Mouse (Mus musculus) kidney, embryonic 16.5 days (tissue): ENCODE measurements around the gene Fam110c. TPM values are rescaled to one million over a fixed set of nuclear protein-coding genes. Genes with fewer than 3 reads are reported as not detected.
"Not testable (repeated sequence)": the region's sequence is repeated elsewhere in the genome, so short reads cannot be mapped to it uniquely, and the experiment has no call there.

Source experiments
- ATAC-seq: fragments of 200-750 bp; cut with Nextera tagmentation; 2 replicates; pipeline ENCODE4 v1.8.0; 2017; ENCODE audit warnings: moderate TSS enrichment; ENCODE audit not compliant: low FRiP score, low TSS enrichment
- H3K27ac ChIP-seq: fragments of 300-500 bp; sonication (generic); 2 replicates; pipeline ENCODE4 v1.5.1; 2014; ENCODE audit warnings: low read length
- H3K27me3 ChIP-seq: fragments of 300-500 bp; sonication (generic); 2 replicates; pipeline ENCODE4 v1.6.1; 2014; ENCODE audit warnings: low read length, control low read depth, mixed read lengths; ENCODE audit not compliant: insufficient read depth
- H3K36me3 ChIP-seq: fragments of 300-500 bp; sonication (generic); 2 replicates; pipeline ENCODE4 v1.6.1; 2014; ENCODE audit warnings: low read length, control low read depth, mixed read lengths; ENCODE audit not compliant: insufficient read depth
- H3K4me1 ChIP-seq: fragments of 300-500 bp; sonication (generic); 2 replicates; pipeline ENCODE4 v1.6.1; 2014; ENCODE audit warnings: low read length, control low read depth, mixed read lengths; ENCODE audit not compliant: insufficient read depth
- H3K4me2 ChIP-seq: fragments of 300-500 bp; sonication (generic); replicated peaks from 2 replicates; pipeline ENCODE4 v1.6.1; 2014; ENCODE audit warnings: low read depth, low read length
- H3K4me3 ChIP-seq: fragments of 300-500 bp; sonication (generic); 2 replicates; pipeline ENCODE4 v1.5.1; 2014; ENCODE audit warnings: mild to moderate bottlenecking, low read length
- H3K9ac ChIP-seq: fragments of 300-500 bp; sonication (generic); replicated peaks from 2 replicates; pipeline ENCODE4 v1.6.1; 2014; ENCODE audit warnings: low read length
- H3K9me3 ChIP-seq: fragments of 300-500 bp; sonication (generic); 2 replicates; pipeline ENCODE4 v1.6.1; 2016; ENCODE audit warnings: low read length, control low read depth
- WGBS: fragments of 180-500 bp; shearing (Covaris S2); extraction: QIAGEN DNeasy Blood & Tissue Kit; methylation state at CpG from one replicate; pipeline ENCODE4 v1.1.7; 2014; 5-methylcytosine and 5-hydroxymethylcytosine counted together
- polyA plus RNA-seq: library from polyadenylated mRNA; unstranded; fragments of >200 nt; fragmentation: Nextera tagmentation; extraction: Ambion mirVana; gene quantifications from 2 replicates; pipeline ENCODE4 v1.2.1, GENCODE M21; 2015

Fam110c gene
- 5.9 and 6.7 TPM in 2 replicates for polyA plus RNA-seq

GRCm38 (mm10) chr12:31073412-31074354 is at the start of gene Fam110c:
Gene Fam110c (plus strand): TSS chr12:31073861.
- Histone ChIP-seq H3K36me3 (no peaks in the 10 kb centered on the region), H3K27ac (peak within 1 kb of the TSS; percentile 82), H3K4me1 (peaks cover 11% of the 10 kb centered on the region; the same call in 1 of the 2 replicates), H3K4me3 (peak within 1 kb of the TSS; percentile 70), H3K9me3 (no peaks in the 10 kb centered on the region), H3K27me3 (peaks cover 34% of the 10 kb centered on the region), H3K4me2 (peak within 1 kb of the TSS; percentile 95), H3K9ac (peak within 1 kb of the TSS; percentile 77)
- WGBS, result 2% methylated on average over 50 of the region's 50 CpGs
- ATAC-seq, result peak; percentile 89

GRCm38 (mm10) chr12:31026423-31026822 is 47.2 kb upstream of the Fam110c start:
- Histone ChIP-seq H3K36me3 (no peaks in the 10 kb centered on the region), H3K4me1 (peaks cover 3% of the 10 kb centered on the region; the same call in 1 of the 2 replicates), H3K9ac (no peak overlapping the region), H3K9me3 (peaks cover 5% of the 10 kb centered on the region; the same call in 1 of the 2 replicates), H3K4me2 (no peak overlapping the region; the same call in 1 of the 2 replicates), H3K27ac (no peak overlapping the region), H3K4me3 (no peak overlapping the region), H3K27me3 (no peaks in the 10 kb centered on the region)
- ATAC-seq, result peak; percentile 83; the same call in 1 of the 2 replicates
- WGBS, result 17% methylated on average over 7 of the region's 7 CpGs

- Histone ChIP-seq H3K4me2 (no peak overlapping the region), H3K27ac (no peak overlapping the region), H3K36me3 (no peaks in the 10 kb centered on the region), H3K9ac (no peak overlapping the region), H3K4me1 (no peaks in the 10 kb centered on the region), H3K4me3 (no peak overlapping the region), H3K9me3 (no peaks in the 10 kb centered on the region), H3K27me3 (no peaks in the 10 kb centered on the region)
- 86% methylated on average over 4 of the region's 4 CpGs for WGBS
- no peak for ATAC-seq
These were observed 21.6 kb upstream of the Fam110c start for GRCm38 (mm10) chr12:31052066-31052465.

- 0 out of 2 replicates have a peak, but pooled peaks cover 4% of the 10 kb centered on the region for H3K4me1 ChIP-seq
- no peak overlapping the region for H3K4me2 ChIP-seq
- ATAC-seq, result no peak
- H3K36me3 ChIP-seq, result no peaks in the 10 kb centered on the region
- no peak overlapping the region for H3K27ac ChIP-seq
- no peak overlapping the region for H3K9ac ChIP-seq
- no peak overlapping the region for H3K4me3 ChIP-seq
- WGBS, result 75% methylated on average over 6 of the region's 6 CpGs
- no peaks in the 10 kb centered on the region for H3K27me3 ChIP-seq
- no peaks in the 10 kb centered on the region for H3K9me3 ChIP-seq
These were observed 17.3 kb upstream of the Fam110c start for GRCm38 (mm10) chr12:31056291-31056864.

GRCm38 (mm10) chr12:31059393-31059853 is 14.2 kb upstream of the Fam110c start:
- no peak overlapping the region for H3K9ac ChIP-seq
- H3K9me3 ChIP-seq, result no peaks in the 10 kb centered on the region
- no peak for ATAC-seq
- no peaks in the 10 kb centered on the region for H3K27me3 ChIP-seq
- H3K4me3 ChIP-seq, result no peak overlapping the region
- 42% methylated on average over 8 of the region's 8 CpGs for WGBS
- H3K4me2 ChIP-seq, result no peak overlapping the region
- 0 out of 2 replicates have a peak, but pooled peaks cover 4% of the 10 kb centered on the region for H3K4me1 ChIP-seq
- H3K27ac ChIP-seq, result no peak overlapping the region
- no peaks in the 10 kb centered on the region for H3K36me3 ChIP-seq

- Histone ChIP-seq H3K9ac (no peak overlapping the region), H3K4me3 (no peak overlapping the region), H3K36me3 (no peaks in the 10 kb centered on the region), H3K4me2 (no peak overlapping the region), H3K27me3 (no peaks in the 10 kb centered on the region), H3K9me3 (no peaks in the 10 kb centered on the region), H3K4me1 (0 out of 2 replicates have a peak, but pooled peaks cover 4% of the 10 kb centered on the region), H3K27ac (no peak overlapping the region)
- ATAC-seq, result no peak
- WGBS, result 43% methylated on average over 8 of the region's 8 CpGs
These were observed 13.4 kb upstream of the Fam110c start for GRCm38 (mm10) chr12:31060245-31060644.

- Histone ChIP-seq H3K9ac (no peak overlapping the region), H3K4me2 (no peak overlapping the region)
- 81% methylated on average over 5 of the region's 5 CpGs for WGBS
These were observed 2.4 kb upstream of the Fam110c start for GRCm38 (mm10) chr12:31071222-31071621.

GRCm38 (mm10) chr12:31074355-31074786 is 710 bp downstream of the Fam110c start:
- H3K4me2 ChIP-seq, result peak overlapping the region; percentile 95
- peaks cover 11% of the 10 kb centered on the region; the same call in 1 of the 2 replicates for H3K4me1 ChIP-seq
- H3K9ac ChIP-seq, result peak overlapping the region; percentile 77
- H3K9me3 ChIP-seq, H3K36me3 ChIP-seq: not testable (repeated sequence)
- WGBS, result under 1% methylated on average over 13 of the region's 18 CpGs
- H3K27me3 ChIP-seq, result peaks cover 34% of the 10 kb centered on the region
- peak overlapping the region; percentile 82 for H3K27ac ChIP-seq
- peak overlapping the region; percentile 70 for H3K4me3 ChIP-seq
- ATAC-seq, result peak; percentile 39

More at GRCm38 (mm10) chr12:31071222-31071621, 2.4 kb upstream of the Fam110c start:
- ATAC-seq, result no peak
- Histone ChIP-seq H3K4me1 (peaks cover 6% of the 10 kb centered on the region; the same call in 1 of the 2 replicates), H3K9me3 (no peaks in the 10 kb centered on the region), H3K27ac (no peak overlapping the region), H3K27me3 (peaks cover 32% of the 10 kb centered on the region), H3K4me3 (no peak overlapping the region), H3K36me3 (no peaks in the 10 kb centered on the region)

GRCm38 (mm10) chr12:31074839-31075538 is 1.3 kb downstream of the Fam110c start:
- H3K9me3 ChIP-seq, result no peaks in the 10 kb centered on the region
- peaks cover 11% of the 10 kb centered on the region; the same call in 1 of the 2 replicates for H3K4me1 ChIP-seq
- 2% methylated on average over 24 of the region's 24 CpGs for WGBS
- H3K27ac ChIP-seq, result peak overlapping the region; percentile 82
- H3K4me2 ChIP-seq, result peak overlapping the region; percentile 95
- peak; percentile 88 for ATAC-seq
- H3K9ac ChIP-seq, result peak overlapping the region; percentile 63
- peak overlapping the region; percentile 57 for H3K4me3 ChIP-seq
- peaks cover 34% of the 10 kb centered on the region for H3K27me3 ChIP-seq
- H3K36me3 ChIP-seq, result no peaks in the 10 kb centered on the region
